Mouse (Mus musculus) lung, adult 2 months (tissue): ENCODE measurements around the gene Pdcd10.

Source experiments
- CTCF ChIP-seq: fragments of 200-500 bp; IDR thresholded peaks from 2 replicates; pipeline ENCODE4 v1.5.1; 2011; ENCODE audit warnings: mild to moderate bottlenecking, low read length, control low read depth; ENCODE audit not compliant: insufficient read depth
- POLR2A ChIP-seq: fragments of 200-500 bp; IDR thresholded peaks from 2 replicates; pipeline ENCODE4 v1.6.1; 2011; ENCODE audit warnings: low read depth, mild to moderate bottlenecking, control low read depth, low read length, borderline replicate concordance; ENCODE audit errors: extremely low read depth

- TF ChIP-seq POLR2A (no peak), CTCF (no peak)
Observed at GRCm38 (mm10) chr3:75544287-75544686, 12.4 kb downstream of the Pdcd10 start.
